Mouse (Mus musculus) heart, postnatal 0 days (tissue): ENCODE data around the gene Pitpnm2. TPM values are rescaled to one million over a fixed set of nuclear protein-coding genes. Genes with fewer than 3 reads are reported as not detected.

Source experiments
- ATAC-seq: fragments of 200-750 bp; cut with Nextera tagmentation; 2 replicates; pipeline ENCODE4 v1.8.0; 2017; ENCODE audit warnings: low read depth, moderate number of reproducible peaks, moderate library complexity; ENCODE audit not compliant: insufficient read depth
- DNase-seq: peaks from one replicate; pipeline ENCODE4 v3.0.0-alpha.2; 2016; ENCODE audit warnings: low spot score
- H3K27ac ChIP-seq: fragments of 300-500 bp; sonication (generic); 2 replicates; pipeline ENCODE4 v1.5.1; 2014; ENCODE audit warnings: low read depth, mild to moderate bottlenecking
- H3K27me3 ChIP-seq: fragments of 300-500 bp; sonication (generic); 2 replicates; pipeline ENCODE4 v1.6.1; 2014; ENCODE audit warnings: low read length, mixed read lengths; ENCODE audit not compliant: control insufficient read depth, insufficient read depth
- H3K36me3 ChIP-seq: fragments of 300-500 bp; sonication (generic); replicated peaks from 2 replicates; pipeline ENCODE4 v1.6.1; 2014; ENCODE audit warnings: low read length, mixed read lengths; ENCODE audit not compliant: control insufficient read depth, insufficient read depth
- H3K4me1 ChIP-seq: fragments of 300-500 bp; sonication (generic); 2 replicates; pipeline ENCODE4 v1.6.1; 2014; ENCODE audit warnings: antibody characterized with exemption; ENCODE audit not compliant: control insufficient read depth, insufficient read depth
- H3K4me2 ChIP-seq: fragments of 300-500 bp; sonication (generic); 2 replicates; pipeline ENCODE4 v1.6.1; 2014; ENCODE audit warnings: low read depth, mild to moderate bottlenecking, low read length, moderate library complexity
- H3K4me3 ChIP-seq: fragments of 300-500 bp; sonication (generic); 2 replicates; pipeline ENCODE4 v1.5.1; 2014; ENCODE audit warnings: low read depth, low read length
- H3K9ac ChIP-seq: fragments of 300-500 bp; sonication (generic); replicated peaks from 2 replicates; pipeline ENCODE4 v1.6.1; 2014; ENCODE audit warnings: low read depth, low read length, mixed read lengths
- H3K9me3 ChIP-seq: fragments of 300-500 bp; sonication (generic); replicated peaks from 2 replicates; pipeline ENCODE4 v1.6.1; 2016; ENCODE audit warnings: low read length; ENCODE audit not compliant: control insufficient read depth
- CTCF ChIP-seq: IDR thresholded peaks from 2 replicates; pipeline ENCODE4 v1.5.1; 2016; ENCODE audit warnings: antibody characterized with exemption, control low read depth, low read depth
- EP300 ChIP-seq: IDR thresholded peaks from 2 replicates; pipeline ENCODE4 v1.6.1; 2016; ENCODE audit warnings: antibody characterized with exemption, low read depth
- WGBS: fragments of 180-500 bp; shearing (Covaris S2); extraction: QIAGEN DNeasy Blood & Tissue Kit; methylation state at CpG from one replicate; pipeline ENCODE4 v1.1.7; 2014; 5-methylcytosine and 5-hydroxymethylcytosine counted together
- polyA plus RNA-seq: library from polyadenylated mRNA; unstranded; fragments of >200 nt; fragmentation: Nextera tagmentation; extraction: Ambion mirVana; gene quantifications from 2 replicates; pipeline ENCODE4 v1.2.1, GENCODE M21; 2015
- total RNA-seq: library from RNA; depleted of rRNA; stranded (reverse); fragments of >200 nt; gene quantifications from 2 replicates; pipeline ENCODE4 v1.2.3, GENCODE M21; 2014; ENCODE audit warnings: low replicate concordance

Gene Pitpnm2
- total and polyA plus RNA-seq, 2 experiments from 2014 or later, result 3.2 to 17.1 TPM

GRCm38 (mm10) chr5:124253555-124253954 lies 4.0 kb upstream of the Pitpnm2 start:
- Histone ChIP-seq H3K27me3 (no peaks in the 10 kb centered on the region), H3K27ac (no peak overlapping the region), H3K4me2 (no peak overlapping the region), H3K9me3 (no peaks in the 10 kb centered on the region), H3K4me3 (no peak overlapping the region), H3K9ac (no peak overlapping the region), H3K4me1 (peaks cover 6% of the 10 kb centered on the region; the same call in 1 of the 2 replicates), H3K36me3 (peaks cover 42% of the 10 kb centered on the region)
- 88% methylated on average over 8 of the region's 8 CpGs for WGBS
- ATAC-seq, result no peak
- TF ChIP-seq EP300, result no peak
- TF ChIP-seq CTCF, result no peak
- no peak for DNase-seq

DNA sequence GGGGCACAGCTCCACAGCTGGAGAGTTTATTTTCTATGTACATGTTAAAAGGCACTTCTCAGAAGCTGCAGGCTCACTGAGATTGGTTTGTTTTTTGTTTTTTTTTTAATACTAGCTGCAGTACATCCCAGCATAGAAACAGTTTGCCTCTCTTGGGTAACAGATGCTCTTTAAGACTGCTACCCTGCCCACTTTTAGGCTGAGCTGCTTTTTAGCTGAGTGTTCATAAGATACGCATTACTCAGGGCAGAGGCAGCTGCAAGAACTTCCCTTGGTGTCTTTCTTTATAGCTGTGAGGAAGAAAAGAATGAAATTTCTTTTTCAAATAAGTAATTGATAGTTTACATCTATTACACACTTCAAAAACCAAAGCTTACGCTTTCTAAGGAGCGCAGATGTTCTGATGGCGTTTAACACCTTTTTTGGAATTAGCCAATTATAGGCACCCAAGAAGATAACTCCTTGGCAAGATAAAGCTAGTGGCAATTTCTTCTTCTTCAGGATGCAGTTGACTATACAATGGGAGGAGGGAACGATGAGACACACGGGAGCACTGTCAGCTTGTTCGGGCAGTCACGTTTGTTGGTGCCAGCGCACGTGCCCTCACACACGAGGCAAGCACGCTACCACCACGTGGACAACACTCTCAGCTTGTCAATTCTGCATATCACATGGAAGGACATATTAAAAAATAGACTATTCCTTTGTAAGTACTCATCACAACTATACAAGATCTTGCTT lies 3.2 kb upstream of the Pitpnm2 start:
- Histone ChIP-seq H3K4me1 (peaks cover 9% of the 10 kb centered on the region; the same call in 1 of the 2 replicates), H3K27ac (no peak overlapping the region), H3K27me3 (no peaks in the 10 kb centered on the region), H3K4me3 (no peak overlapping the region), H3K9me3 (no peaks in the 10 kb centered on the region), H3K36me3 (peaks cover 34% of the 10 kb centered on the region), H3K9ac (no peak overlapping the region), H3K4me2 (no peak overlapping the region)
- 91% methylated on average over 13 of the region's 13 CpGs for WGBS
- DNase-seq, result no peak
- TF ChIP-seq CTCF, result no peak
- no peak for TF ChIP-seq EP300
- no peak for ATAC-seq

- peaks cover 23% of the 10 kb centered on the region; the same call in 1 of the 2 replicates for H3K36me3 ChIP-seq
- ATAC-seq (no peak), DNase-seq (no peak)
- H3K4me1 ChIP-seq, result peaks cover 18% of the 10 kb centered on the region
- no peak overlapping the region for H3K4me2 ChIP-seq
- TF ChIP-seq CTCF (no peak), EP300 (no peak)
- no peak overlapping the region for H3K9ac ChIP-seq
- H3K4me3 ChIP-seq, result no peak overlapping the region
- H3K27me3 ChIP-seq, result no peaks in the 10 kb centered on the region
- no peak overlapping the region for H3K27ac ChIP-seq
- H3K9me3 ChIP-seq, result no peaks in the 10 kb centered on the region
- 73% methylated on average over 5 of the region's 5 CpGs for WGBS
These were observed 1.5 kb upstream of the Pitpnm2 start for GRCm38 (mm10) chr5:124251070-124251469.

DNA sequence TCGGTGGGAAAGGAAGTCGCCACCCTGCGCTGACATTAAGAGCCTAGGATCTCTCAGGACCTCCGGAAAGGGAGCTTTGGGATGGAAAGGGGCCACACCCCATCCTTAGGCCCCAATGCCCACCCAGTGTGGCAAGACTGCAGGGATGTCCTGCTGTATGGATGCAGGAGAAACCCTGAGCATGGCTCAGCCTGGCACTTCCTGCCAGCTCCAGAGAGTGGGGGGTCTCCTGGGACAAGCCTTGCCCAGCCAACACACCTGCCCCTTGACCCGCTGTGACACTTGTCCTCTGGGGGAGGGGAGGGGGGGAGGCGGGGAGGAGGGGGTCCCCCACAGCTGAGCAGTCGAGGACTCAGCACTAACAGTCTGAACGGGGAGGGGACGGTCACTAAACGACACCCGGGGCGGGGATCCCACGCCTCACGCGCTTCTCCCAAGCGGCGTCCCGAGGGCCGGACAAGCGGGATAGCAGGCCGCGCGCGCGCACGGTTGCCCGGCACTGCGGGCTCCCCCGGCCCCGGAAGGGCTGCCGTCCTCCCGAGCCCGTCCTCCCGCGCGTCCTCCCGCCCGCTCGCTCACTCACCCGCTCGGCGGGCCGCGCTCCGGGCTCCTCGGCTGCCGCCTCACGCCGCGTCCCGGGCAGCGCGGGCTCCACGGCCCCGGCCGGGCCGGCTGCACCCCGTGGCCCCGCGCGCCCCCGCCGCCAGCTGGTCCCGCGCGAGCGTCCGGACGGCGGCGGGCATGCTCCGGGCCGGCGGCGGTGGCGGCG lies 531 bp downstream of the Pitpnm2 start:
- TF ChIP-seq EP300 (no peak), CTCF (no peak)
- H3K9me3 ChIP-seq, result no peaks in the 10 kb centered on the region
- under 1% methylated on average over 39 of the region's 77 CpGs for WGBS
- H3K4me1 ChIP-seq, result peaks cover 18% of the 10 kb centered on the region
- H3K27me3 ChIP-seq, result no peaks in the 10 kb centered on the region
- ATAC-seq (peak; percentile 54), DNase-seq (peak; percentile 50)
- H3K9ac ChIP-seq, result peak overlapping the region; percentile 95
- peak overlapping the region; percentile 93 for H3K27ac ChIP-seq
- peaks cover 27% of the 10 kb centered on the region for H3K36me3 ChIP-seq
- H3K4me3 ChIP-seq, result peak overlapping the region; percentile 82
- peak overlapping the region; percentile 68 for H3K4me2 ChIP-seq

DNA sequence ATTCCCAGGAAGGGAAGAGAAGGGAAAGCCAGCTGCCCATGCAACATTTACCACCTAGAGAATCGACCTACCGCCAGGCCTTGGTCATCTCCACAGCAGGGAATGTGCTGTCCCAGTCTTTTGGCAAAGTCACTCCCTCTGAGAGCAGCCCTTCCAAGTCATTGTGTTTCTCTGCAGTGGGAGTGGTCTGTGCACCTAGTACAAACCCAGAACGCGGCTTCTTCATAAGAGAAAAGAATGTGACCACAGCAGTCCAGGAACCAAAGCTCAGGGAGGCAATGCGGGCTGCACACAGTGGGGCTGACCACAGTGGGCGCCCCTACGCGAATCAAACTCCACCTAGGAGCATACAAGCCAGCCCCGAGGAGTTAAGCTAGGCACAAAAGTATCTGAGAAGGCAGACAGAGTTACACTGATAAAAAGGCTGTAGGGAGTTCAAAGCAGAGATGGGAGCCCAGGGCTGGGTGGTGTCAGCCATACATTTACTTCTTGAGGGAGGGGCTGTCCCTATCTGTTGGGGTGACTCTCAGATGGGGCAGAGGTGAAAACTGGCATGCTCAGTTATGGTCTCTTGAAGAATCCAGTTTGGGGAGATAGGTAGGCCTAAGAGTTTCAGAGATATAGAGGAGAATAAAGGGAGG lies 1.5 kb downstream of the Pitpnm2 start:
- TF ChIP-seq CTCF (no peak), EP300 (no peak)
- peaks cover 26% of the 10 kb centered on the region for H3K4me1 ChIP-seq
- H3K27me3 ChIP-seq, result no peaks in the 10 kb centered on the region
- WGBS, result 23% methylated on average over 9 of the region's 9 CpGs
- H3K9me3 ChIP-seq, result no peaks in the 10 kb centered on the region
- DNase-seq, result peak; percentile 74
- no peak for ATAC-seq
- H3K27ac ChIP-seq, result peak overlapping the region; percentile 93
- H3K4me3 ChIP-seq, result peak overlapping the region; percentile 82
- peak overlapping the region; percentile 68 for H3K4me2 ChIP-seq
- H3K36me3 ChIP-seq, result peaks cover 22% of the 10 kb centered on the region
- H3K9ac ChIP-seq, result peak overlapping the region; percentile 95; the same call in 1 of the 2 replicates
